Mouse (Mus musculus): Measurements from ENCODE around the gene Insig2.

GRCm38 (mm10) chr1:121313181-121313580 lies 19.2 kb downstream of the Insig2 start:
- TF ChIP-seq HCFC1 (IDR thresholded peaks at IDR 0.05; ENCODE audit: borderline replicate concordance, insufficient read depth, low read length) (no peak), CHD2 (IDR thresholded peaks at IDR 0.05; ENCODE audit: low read depth, low read length) (no peak)
